Mouse (Mus musculus) MEL (cell line): Measurements from ENCODE around the gene Zfp775.

ENCODE experiments used
- BHLHE40 ChIP-seq: IDR thresholded peaks from 2 replicates; pipeline ENCODE4 v1.6.1; 2012; ENCODE audit warnings: low read depth, mild to moderate bottlenecking, inconsistent platforms, low read length, improper control_type of control experiment, borderline replicate concordance
- CTCF ChIP-seq, 3 experiments: IDR thresholded peaks in 2 of 3; conservative IDR thresholded peaks in 1 of 3; 2 replicates each; pipeline ENCODE4 v1.5.1; 2011 to 2012; ENCODE audit warnings: low read length in 3 of 3, low read depth in 2 of 3, mild to moderate bottlenecking in 2 of 3, improper control_type of control experiment in 1 of 3, inconsistent platforms in 1 of 3, mixed read lengths in 1 of 3, moderate library complexity in 1 of 3; ENCODE audit not compliant: control insufficient read depth in 1 of 3, insufficient read depth in 1 of 3, poor library complexity in 1 of 3, severe bottlenecking in 1 of 3
- EP300 ChIP-seq, 2 experiments: IDR thresholded peaks; 2 replicates each; pipeline ENCODE4 v1.6.1; 2011; ENCODE audit warnings: improper control_type of control experiment in 2 of 2, low read length in 2 of 2, low read depth in 1 of 2, mild to moderate bottlenecking in 1 of 2
- KAT2A ChIP-seq: conservative IDR thresholded peaks from 2 replicates; pipeline ENCODE4 v1.6.1; 2012; ENCODE audit warnings: low read depth, low read length, improper control_type of control experiment, inconsistent platforms
- MAX ChIP-seq: IDR thresholded peaks from 2 replicates; pipeline ENCODE4 v1.6.1; 2011; ENCODE audit warnings: low read length, improper control_type of control experiment
- MAZ ChIP-seq: IDR thresholded peaks from 2 replicates; pipeline ENCODE4 v1.6.1; 2012; ENCODE audit warnings: low read depth, mild to moderate bottlenecking, inconsistent platforms, low read length, improper control_type of control experiment
- NELFE ChIP-seq: IDR thresholded peaks from 2 replicates; pipeline ENCODE4 v1.6.1; 2011; ENCODE audit warnings: low read depth, low read length, improper control_type of control experiment
- POLR2AphosphoS2 ChIP-seq: IDR thresholded peaks from 2 replicates; pipeline ENCODE4 v1.6.1; 2011; ENCODE audit warnings: low read length, improper control_type of control experiment

DNA sequence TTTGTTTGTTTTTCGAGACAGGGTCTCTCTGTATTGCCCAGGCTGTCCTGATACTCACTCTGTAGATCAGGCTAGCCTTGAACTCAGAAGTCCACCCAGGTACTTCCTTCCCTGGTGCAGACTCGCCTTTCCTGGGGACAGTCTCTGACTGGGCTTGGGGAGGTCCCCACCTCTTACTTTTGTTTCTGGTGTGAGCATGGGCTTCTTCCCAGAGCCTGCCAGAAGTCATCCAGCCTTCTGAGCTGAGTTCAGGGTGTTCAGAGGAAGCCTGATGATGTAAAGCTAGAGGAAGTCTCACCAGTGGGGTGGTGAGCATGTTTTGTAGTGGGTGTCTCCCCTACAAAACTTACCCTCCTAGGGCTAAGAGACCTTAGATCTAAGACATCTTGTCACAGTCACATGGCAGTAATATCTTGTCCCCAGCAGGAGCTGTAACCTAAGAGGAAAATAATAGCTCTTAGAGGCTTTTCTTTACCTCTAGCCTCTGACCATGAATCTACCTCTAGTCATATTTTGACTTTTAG lies 67.6 kb downstream of the Zfp775 start:
- no peak for TF ChIP-seq CTCF (IDR thresholded peaks at IDR 0.05 in 2 of 3, conservative IDR thresholded peaks at IDR 0.05 in 1 of 3; ENCODE audit: control insufficient read depth in 1 of 3, insufficient read depth in 1 of 3, low read depth in 2 of 3, low read length in 3 of 3, poor library complexity in 1 of 3, severe bottlenecking in 1 of 3)
- TF ChIP-seq BHLHE40, result no peak
- no peak for TF ChIP-seq EP300 (IDR thresholded peaks at IDR 0.05; ENCODE audit: low read depth in 1 of 2, low read length in 2 of 2)
- TF ChIP-seq MAZ, result no peak
- TF ChIP-seq NELFE, result no peak
- TF ChIP-seq KAT2A, result no peak
- TF ChIP-seq POLR2AphosphoS2, result no peak
- no peak for TF ChIP-seq MAX
